Mouse (Mus musculus) thymus, adult 2 months (tissue): ENCODE data around the gene Dpy19l1. TPM values are rescaled to one million over a fixed set of nuclear protein-coding genes. Genes with fewer than 3 reads are reported as not detected.

Experiments used
- DNase-seq: peaks from one replicate; pipeline ENCODE4 v3.0.0; 2021
- H3K27ac ChIP-seq: fragments of 200-500 bp; 2 replicates; pipeline ENCODE4 v1.5.1; 2012; ENCODE audit warnings: low read length, control low read depth; ENCODE audit not compliant: control insufficient read depth, insufficient read depth
- H3K27me3 ChIP-seq: fragments of 200-500 bp; 2 replicates; pipeline ENCODE4 v1.6.1; 2012; ENCODE audit warnings: mild to moderate bottlenecking, low read length, moderate library complexity, mixed read lengths; ENCODE audit not compliant: control insufficient read depth, insufficient read depth
- H3K36me3 ChIP-seq: fragments of 200-500 bp; 2 replicates; pipeline ENCODE4 v1.6.1; 2012; ENCODE audit warnings: mild to moderate bottlenecking, low read length, moderate library complexity; ENCODE audit not compliant: control insufficient read depth, insufficient read depth
- H3K4me1 ChIP-seq: fragments of 200-500 bp; replicated peaks from 2 replicates; pipeline ENCODE4 v1.6.1; 2012; ENCODE audit warnings: low read length; ENCODE audit not compliant: control insufficient read depth, insufficient read depth
- H3K4me3 ChIP-seq: fragments of 200-500 bp; 2 replicates; pipeline ENCODE4 v1.5.1; 2012; ENCODE audit warnings: mild to moderate bottlenecking, low read length, control low read depth, moderate library complexity; ENCODE audit not compliant: control insufficient read depth, insufficient read depth
- CTCF ChIP-seq: fragments of 200-500 bp; IDR thresholded peaks from 2 replicates; pipeline ENCODE4 v1.5.1; 2012; ENCODE audit warnings: mild to moderate bottlenecking, control low read depth, low read length, moderate library complexity, borderline replicate concordance; ENCODE audit not compliant: control insufficient read depth, poor library complexity, insufficient read depth; ENCODE audit errors: extremely low read depth
- POLR2A ChIP-seq: fragments of 200-500 bp; IDR thresholded peaks from 2 replicates; pipeline ENCODE4 v1.6.1; 2012; ENCODE audit warnings: mild to moderate bottlenecking, low read length, control low read depth, moderate library complexity; ENCODE audit not compliant: control insufficient read depth, poor library complexity, insufficient read depth; ENCODE audit errors: extremely low read depth
- WGBS: fragments of 180-500 bp; shearing (Covaris S2); methylation state at CpG from one replicate; pipeline ENCODE4 v1.1.7; 2018; 5-methylcytosine and 5-hydroxymethylcytosine counted together
- polyA plus RNA-seq: library from polyadenylated mRNA; depleted of rRNA; stranded (reverse); fragments of >200 nt; gene quantifications from 2 replicates; pipeline ENCODE4 v1.2.3, GENCODE M21; 2012

Gene Dpy19l1
- polyA plus RNA-seq, 1 experiment = 9.9 TPM

DNA sequence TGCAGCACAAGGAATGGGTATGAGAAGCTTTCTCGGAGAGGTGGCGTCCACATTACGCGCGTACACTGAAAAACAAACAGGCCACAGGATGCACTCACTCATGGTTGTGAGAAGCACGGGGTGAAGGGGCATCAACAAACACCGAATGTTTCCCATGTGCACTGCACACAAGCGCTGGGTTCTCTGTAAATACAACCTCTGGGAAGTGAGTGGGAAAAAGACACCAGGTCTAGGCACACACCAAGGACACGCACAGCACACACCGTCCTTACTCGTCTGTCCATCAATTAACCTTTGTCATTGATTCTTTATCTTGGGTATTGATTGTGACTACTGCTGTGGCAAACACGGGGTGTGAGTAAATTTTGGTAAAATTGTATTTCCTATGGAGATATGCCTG is 49.1 kb downstream of the Dpy19l1 start:
- DNase-seq = no peak
- H3K4me3 ChIP-seq = no peak overlapping the region
- no peaks in the 10 kb centered on the region for H3K27me3 ChIP-seq
- no peaks in the 10 kb centered on the region for H3K4me1 ChIP-seq
- WGBS = 95% methylated on average over 12 of the region's 12 CpGs
- H3K36me3 ChIP-seq = no peaks in the 10 kb centered on the region
- no peak for TF ChIP-seq POLR2A
- TF ChIP-seq CTCF = no peak
- H3K27ac ChIP-seq = no peak overlapping the region

DNA sequence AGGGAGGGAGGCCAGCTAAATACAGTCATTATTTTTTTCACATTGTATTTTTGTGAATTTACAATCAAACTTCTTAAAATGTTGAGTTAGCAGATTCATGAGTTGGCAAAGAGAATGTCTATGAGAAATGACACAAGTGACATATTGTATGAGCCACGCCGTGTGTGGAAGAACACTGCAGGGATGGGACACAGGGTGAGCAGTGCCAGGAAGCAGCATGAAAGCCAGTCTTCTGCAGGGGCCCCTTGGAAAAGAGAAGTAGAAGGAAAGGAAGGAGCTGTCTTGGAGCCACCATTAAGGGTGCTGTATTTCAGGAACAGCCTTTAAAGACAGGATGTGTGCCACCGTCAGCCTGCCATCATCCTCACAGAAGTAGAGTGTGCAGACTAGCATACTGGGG is 52.0 kb downstream of the Dpy19l1 start:
- no peak for DNase-seq
- Histone ChIP-seq H3K27ac (no peak overlapping the region), H3K36me3 (no peaks in the 10 kb centered on the region), H3K4me1 (no peaks in the 10 kb centered on the region), H3K4me3 (no peak overlapping the region), H3K27me3 (no peaks in the 10 kb centered on the region)
- WGBS = 88% methylated on average over 3 of the region's 3 CpGs
- TF ChIP-seq CTCF = no peak
- TF ChIP-seq POLR2A = no peak

DNA sequence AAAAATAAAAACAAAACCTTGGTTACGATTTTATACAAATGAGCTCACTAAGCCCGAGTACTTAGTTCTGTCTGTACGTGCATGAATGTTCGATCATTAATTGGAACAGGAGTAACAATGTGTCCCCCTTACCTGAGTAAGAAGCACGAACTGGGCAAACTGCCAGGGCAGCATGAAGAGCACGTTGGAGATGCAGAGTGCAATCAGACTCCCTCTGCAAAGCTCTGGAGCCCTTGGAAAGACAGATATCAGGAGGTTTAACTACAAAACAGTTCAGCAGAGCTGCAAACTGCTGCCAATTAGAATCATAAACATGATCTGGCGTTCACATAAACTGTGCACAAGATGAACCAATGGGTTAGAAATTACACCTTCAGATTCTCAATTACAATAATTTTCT is 52.4 kb downstream of the Dpy19l1 start:
- WGBS = 90% methylated on average over 7 of the region's 7 CpGs
- TF ChIP-seq POLR2A = no peak
- TF ChIP-seq CTCF = no peak

DNA sequence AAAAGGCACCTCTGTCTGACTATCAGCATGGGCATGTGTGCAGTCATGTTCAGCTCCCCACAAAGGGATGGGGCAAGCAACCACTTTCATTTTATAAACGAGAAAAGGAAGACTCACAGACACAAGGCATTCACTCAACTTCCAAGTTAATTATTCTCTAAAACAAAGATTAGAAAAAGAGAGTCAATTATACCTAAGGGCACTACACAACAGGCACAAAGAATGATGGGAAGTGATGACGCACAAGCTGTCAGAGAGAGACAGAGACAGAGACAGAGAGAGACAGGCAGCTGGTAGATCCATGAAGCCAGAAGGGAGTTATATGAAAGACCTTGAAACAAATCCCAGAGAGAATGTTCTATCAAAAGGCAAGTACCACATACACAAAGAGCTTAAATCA is 68.0 kb downstream of the Dpy19l1 start:
- Histone ChIP-seq H3K4me3 (no peak overlapping the region), H3K4me1 (no peaks in the 10 kb centered on the region), H3K27me3 (no peaks in the 10 kb centered on the region), H3K36me3 (no peaks in the 10 kb centered on the region), H3K27ac (no peak overlapping the region)
- TF ChIP-seq POLR2A = no peak
- 61% methylated on average over 2 of the region's 2 CpGs for WGBS
- DNase-seq = no peak

More for the DNA sequence above, 52.4 kb downstream of the Dpy19l1 start:
- H3K36me3 ChIP-seq = no peaks in the 10 kb centered on the region
- H3K4me1 ChIP-seq = no peaks in the 10 kb centered on the region; the same call in 1 of the 2 replicates
- DNase-seq = no peak
- no peak overlapping the region for H3K27ac ChIP-seq
- no peaks in the 10 kb centered on the region for H3K27me3 ChIP-seq
- no peak overlapping the region for H3K4me3 ChIP-seq

DNA sequence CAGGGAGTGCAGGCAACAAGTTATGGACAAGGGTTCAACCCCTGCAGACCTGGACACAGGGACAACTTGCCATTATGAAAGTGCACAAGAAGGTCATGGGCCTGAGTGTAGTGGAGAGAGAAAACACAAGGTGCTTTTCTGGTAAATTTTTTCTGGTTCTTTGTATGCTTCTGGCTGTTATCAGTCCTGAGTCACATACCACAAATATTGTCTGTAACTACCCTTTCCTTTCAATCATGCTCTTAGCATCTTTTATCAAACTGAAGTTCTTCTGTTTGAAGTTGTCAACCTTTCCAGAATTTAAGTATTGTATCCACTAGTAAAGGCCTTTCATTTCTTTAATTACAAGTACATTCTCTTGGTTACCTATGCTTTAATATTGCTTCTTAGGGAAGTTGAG is 73.2 kb downstream of the Dpy19l1 start:
- TF ChIP-seq CTCF = no peak
- no peak for TF ChIP-seq POLR2A
- Histone ChIP-seq H3K36me3 (no peaks in the 10 kb centered on the region), H3K27ac (no peak overlapping the region), H3K4me1 (no peaks in the 10 kb centered on the region), H3K27me3 (no peaks in the 10 kb centered on the region), H3K4me3 (no peak overlapping the region)
- no peak for DNase-seq

DNA sequence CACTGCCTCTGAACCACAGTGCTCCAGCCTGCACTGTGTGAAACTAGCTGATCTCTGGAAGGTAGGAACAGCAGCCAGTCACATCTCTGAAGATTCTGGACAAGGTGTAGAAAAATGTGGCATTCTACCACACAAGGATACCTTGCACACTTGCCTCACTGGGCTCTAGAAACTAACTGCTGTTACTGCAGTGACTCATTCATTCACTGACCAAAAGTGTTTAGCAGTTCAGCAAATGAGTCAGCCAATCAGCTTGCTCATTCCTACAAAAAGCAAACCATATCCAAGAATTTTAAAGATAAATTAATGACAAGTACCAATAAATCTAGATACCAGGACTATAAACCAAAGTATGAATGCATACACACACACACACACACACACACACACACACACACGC is 77.3 kb downstream of the Dpy19l1 start:
- no peak for TF ChIP-seq CTCF
- no peak for TF ChIP-seq POLR2A
- no peak overlapping the region for H3K4me3 ChIP-seq
- H3K36me3 ChIP-seq = no peaks in the 10 kb centered on the region
- H3K27me3 ChIP-seq = no peaks in the 10 kb centered on the region
- no peak overlapping the region for H3K27ac ChIP-seq
- no peak for DNase-seq
- no peaks in the 10 kb centered on the region for H3K4me1 ChIP-seq
- WGBS = 96% methylated on average over 1 of the region's 1 CpGs

DNA sequence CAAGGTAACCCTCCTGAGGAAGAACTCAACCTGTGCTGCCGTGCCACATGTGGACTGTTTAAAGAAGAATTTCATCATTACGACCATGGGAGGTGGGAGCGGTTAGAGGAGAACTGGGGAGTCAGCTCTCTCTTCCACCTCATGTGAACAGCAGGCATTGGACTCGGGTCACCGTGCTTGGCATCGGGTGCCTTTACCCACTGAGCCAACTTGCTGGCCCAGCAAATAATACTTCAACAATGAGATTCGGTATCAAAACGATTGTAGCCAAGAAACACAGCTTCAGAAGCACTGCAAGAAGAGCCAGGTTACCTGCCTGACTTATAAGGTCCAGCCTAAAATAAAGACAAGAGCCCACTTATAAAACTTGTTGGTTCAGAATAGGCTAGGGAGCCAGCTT is 79.7 kb downstream of the Dpy19l1 start:
- 97% methylated on average over 8 of the region's 8 CpGs for WGBS
- no peak for DNase-seq
- Histone ChIP-seq H3K27ac (no peak overlapping the region), H3K4me1 (no peaks in the 10 kb centered on the region), H3K27me3 (no peaks in the 10 kb centered on the region), H3K36me3 (no peaks in the 10 kb centered on the region), H3K4me3 (no peak overlapping the region)
- TF ChIP-seq CTCF (no peak), POLR2A (no peak)

DNA sequence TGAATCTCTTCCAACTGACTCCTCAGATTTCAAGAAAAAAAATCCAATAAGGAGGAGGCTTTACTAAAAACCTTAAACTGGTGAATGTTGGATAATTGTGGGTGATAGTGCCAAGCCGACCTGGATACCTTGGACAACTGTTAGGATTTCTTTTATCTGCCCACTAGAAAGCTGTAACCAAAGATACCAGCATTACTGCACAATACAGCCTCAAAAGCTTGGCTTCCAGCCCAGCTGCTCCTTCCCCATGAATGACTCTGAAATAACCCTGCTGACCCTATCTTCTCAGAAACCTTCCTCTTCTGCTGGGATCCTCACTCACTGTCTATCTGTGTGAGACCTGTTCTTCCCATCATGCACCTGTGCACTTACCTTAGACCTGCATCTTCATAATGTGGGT is 81.1 kb downstream of the Dpy19l1 start:
- TF ChIP-seq POLR2A (no peak), CTCF (no peak)
- DNase-seq = no peak
- no peaks in the 10 kb centered on the region for H3K27me3 ChIP-seq
- H3K36me3 ChIP-seq = no peaks in the 10 kb centered on the region
- no peak overlapping the region for H3K4me3 ChIP-seq
- no peak overlapping the region for H3K27ac ChIP-seq
- H3K4me1 ChIP-seq = no peaks in the 10 kb centered on the region
- WGBS = 94% methylated on average over 1 of the region's 1 CpGs
